Mouse (Mus musculus) ZHBTc4 (cell line): ENCODE results near the gene Ston1.

Source experiments
- DNase-seq: peaks from one replicate; pipeline ENCODE4 v3.0.0-alpha.2; 2011; ENCODE audit warnings: low read depth, low spot score

Gene Ston1

DNA sequence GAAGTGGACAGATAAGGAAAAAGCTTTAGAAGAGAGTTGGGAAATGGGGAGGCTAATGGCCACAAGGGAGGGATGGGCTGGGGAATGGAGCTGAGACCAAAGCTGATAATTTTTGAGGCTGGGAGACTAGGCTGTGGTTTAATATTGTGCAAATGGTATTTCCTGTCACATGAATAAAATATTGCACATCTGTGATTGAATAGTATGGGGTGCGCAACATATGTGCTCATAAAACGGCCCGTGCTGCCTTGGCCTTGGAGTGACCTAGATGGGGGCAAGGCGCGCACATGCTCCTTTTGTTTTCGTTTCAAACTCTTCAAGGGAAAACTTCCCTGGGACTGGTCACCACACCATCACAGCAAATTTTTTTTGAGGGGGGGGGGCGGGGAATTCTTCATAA lies 28.4 kb downstream of the Ston1 start:
- DNase-seq, result no peak

DNA sequence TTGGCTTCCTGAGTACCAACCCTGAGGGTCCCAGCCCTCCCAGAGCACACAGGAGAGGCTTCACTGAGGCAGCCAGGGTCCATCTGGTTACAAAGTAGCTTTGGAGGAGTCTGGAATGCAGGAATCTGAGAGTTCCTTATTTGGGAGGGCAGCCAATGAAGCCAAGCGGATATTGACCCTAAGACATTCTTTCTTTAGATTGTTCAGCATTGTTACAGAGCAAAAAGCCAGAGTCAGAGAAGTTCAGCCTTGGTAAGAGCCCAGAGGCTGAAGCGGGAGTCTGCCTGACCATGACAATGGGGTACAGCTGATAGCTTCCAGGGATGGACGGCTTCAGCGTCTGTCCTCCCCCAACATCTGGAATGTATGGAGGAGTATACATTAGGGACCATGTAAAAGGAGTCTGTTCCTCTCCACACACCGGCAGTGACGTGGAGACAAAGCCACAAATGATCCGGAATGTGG lies 28.9 kb downstream of the Ston1 start:
- peak; percentile 64 for DNase-seq

- peak; percentile 73 for DNase-seq
These were observed 29.7 kb downstream of the Ston1 start for GRCm38 (mm10) chr17:88627150-88627549.

DNA sequence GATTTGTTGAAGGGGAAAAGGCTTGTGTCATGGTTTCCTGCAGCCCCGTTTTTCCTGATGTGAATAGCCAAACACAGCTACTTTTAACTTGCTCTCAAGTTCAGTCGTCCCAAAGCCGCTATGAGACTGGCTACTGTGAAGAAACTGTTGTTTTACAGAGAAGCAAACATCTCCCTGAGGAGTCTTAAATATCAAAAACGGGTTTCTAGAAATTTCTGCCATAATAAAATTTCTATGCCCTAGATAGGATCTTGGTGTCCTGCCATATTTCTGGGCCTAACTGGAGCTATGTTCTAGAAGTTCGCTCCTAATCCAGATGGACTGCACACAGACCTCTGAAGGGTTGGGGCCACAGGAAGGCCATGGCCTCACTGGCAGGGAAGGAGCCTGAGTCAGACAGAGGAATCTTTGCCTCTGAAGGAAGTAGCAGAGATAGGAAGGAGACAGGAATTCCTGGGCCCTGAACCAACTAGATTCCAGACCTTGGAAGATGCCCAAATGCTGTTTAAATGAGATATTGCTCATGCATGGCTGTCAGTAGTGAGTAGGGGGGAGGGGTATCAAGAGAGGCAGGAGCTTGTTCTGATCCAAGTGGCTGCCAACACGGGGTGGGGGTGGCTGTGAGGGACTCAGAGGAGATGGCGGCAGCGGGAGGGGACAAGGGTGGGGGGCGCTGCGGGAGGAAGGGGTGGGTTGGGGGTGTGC lies 31.3 kb downstream of the Ston1 start:
- DNase-seq, result no peak

DNA sequence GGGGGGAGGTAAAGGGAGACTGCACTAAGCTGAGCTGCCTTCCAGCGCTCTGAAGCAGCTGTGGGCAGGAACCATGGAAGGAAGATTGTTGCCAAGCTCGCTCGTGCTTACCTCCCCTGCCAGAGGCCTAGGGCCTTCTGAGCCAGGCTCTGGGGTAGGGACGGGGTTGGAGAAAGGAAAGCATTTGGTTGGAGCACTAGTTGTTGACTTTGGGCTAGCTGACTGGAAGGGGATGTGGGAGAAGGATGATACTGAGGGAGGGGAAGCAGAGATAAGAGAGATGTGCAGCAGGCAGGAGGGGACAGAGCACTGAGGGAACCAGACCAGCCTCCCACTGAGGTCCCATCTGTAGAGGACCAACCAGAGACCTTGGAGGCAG lies 31.9 kb downstream of the Ston1 start:
- DNase-seq, result no peak

DNA sequence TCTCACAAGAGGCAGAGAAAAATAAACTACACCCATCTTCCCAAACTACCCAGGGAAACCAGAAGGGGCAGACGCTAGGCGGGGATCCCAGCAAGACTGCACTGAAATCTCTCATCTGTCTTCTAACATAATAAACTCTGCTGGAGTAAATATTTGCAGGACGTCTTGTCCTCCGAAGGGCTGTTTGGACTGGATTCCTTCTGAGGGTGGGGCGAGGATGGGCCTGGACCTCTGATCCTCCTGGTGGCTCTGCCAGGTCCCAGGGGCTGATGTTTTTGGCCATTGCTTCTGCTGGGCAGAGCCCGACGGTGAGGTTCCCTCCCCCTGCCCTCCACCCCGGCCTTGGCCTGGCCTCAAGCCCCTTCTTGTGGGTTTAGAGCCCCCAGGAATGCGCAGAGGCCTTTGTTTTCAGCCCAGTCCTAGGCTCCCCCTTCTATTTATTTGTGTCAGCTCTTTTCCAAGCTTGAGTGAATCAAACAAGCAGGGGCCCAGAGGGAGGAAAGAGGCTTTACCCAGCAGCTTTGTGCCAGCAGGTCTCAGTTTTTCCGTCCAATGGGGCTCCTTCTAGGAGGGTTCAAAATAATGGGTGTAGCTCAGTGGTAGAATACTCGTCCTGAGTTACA lies 32.6 kb downstream of the Ston1 start:
- peak; percentile 53 for DNase-seq

DNA sequence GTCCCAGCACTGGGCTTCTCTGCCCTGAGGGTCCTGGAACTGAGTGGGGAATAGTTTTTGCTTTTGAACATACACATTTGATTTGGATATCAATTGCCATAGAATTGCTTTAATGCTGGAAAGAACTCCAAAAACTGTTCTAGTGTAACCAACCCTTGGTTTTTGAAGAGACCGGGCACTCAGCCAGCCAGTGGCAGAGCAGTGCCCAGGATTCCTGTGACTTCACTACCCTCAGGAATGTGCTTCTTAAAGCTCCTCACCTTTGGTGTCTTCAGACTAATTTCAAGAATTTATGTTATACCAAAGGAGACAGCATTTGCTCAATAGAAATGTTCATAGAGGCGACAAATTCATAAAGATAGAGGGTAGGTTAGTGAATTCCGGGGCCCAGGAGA lies 33.1 kb downstream of the Ston1 start:
- no peak for DNase-seq

DNA sequence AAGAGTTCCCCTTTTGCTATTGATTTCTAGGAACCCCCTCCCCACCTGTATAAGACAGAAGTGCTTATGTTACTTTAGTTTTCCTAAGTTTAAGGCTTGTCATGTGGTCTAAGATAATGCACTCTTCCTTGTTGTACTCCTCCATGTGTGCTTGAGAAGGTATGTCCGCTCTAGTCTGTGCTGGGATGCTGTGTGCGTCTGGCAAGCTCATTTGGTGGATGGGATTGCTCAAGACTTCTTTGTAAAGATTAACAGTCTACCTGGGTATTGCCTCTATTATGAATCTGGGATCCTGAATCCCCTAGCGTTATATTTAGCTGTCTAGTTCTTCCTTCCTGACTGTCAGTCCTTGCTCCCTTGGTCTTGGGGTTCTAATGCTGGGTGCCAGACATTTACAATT lies 35.1 kb downstream of the Ston1 start:
- DNase-seq, result no peak

- DNase-seq, result no peak
These were observed 38.6 kb downstream of the Ston1 start for GRCm38 (mm10) chr17:88636076-88636475.

GRCm38 (mm10) chr17:88636587-88636986 lies 39.1 kb downstream of the Ston1 start:
- peak; percentile 29 for DNase-seq

DNA sequence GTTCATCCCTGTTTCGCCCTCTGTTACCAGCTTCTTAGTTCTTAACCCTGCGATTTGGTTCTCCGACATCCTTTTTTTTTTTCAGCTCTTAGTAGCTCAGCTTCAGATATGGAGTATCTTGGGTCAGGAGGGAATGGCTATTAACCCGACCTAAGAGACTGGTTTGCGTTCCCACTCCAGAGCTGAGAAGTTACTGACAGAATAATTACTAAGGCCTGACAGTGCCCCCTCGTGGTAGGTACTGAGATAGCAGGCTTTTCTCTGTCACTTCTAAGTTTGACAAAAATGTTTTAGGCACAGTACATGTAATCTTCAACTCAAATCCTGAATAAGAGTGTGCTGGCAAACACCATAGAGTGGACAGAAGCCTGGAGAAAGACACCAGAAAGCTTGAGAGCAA lies 43.5 kb downstream of the Ston1 start:
- peak; percentile 82 for DNase-seq

- DNase-seq, result no peak
These were observed 44.4 kb downstream of the Ston1 start for GRCm38 (mm10) chr17:88641836-88642235.

- no peak for DNase-seq
These were observed 47.4 kb downstream of the Ston1 start for GRCm38 (mm10) chr17:88644876-88645275.

DNA sequence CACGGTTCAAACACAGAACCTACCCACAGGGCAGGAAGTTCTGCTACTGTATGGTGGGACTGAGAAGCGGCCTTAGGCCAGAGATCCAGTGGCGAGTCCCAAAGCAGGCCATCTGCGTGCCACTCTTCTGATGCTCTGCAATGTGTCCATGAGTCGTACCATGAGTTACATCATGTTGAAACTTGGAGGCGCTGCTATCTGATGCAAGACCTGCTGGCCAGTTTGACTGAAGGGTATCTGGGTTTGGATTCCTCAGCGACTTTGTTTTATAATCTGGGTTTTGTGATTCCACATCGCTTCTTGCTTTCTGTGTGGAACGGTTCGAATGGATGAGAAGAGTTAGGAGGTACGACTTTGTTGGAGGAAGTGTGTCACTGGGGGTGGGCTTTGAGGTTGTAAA lies 47.8 kb downstream of the Ston1 start:
- no peak for DNase-seq

DNA sequence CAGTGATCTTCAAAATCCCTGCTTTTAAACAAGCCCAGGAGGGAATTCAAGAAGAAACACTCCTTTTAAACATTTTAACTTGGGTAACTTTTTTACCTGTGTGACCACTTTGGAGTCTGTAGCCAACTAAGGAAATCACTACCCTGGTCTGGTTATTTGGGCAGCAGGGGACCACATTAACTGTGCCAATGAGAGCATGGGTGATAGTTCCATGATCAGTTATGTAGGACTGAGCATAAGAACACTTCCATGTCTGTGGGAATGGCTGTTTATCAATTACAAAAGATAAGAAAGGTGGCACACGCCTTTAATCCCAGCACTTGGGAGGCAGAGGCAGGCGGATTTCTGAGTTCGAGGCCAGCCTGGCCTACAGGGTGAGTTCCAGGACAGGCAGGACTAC lies 49.7 kb downstream of the Ston1 start:
- DNase-seq, result no peak

DNA sequence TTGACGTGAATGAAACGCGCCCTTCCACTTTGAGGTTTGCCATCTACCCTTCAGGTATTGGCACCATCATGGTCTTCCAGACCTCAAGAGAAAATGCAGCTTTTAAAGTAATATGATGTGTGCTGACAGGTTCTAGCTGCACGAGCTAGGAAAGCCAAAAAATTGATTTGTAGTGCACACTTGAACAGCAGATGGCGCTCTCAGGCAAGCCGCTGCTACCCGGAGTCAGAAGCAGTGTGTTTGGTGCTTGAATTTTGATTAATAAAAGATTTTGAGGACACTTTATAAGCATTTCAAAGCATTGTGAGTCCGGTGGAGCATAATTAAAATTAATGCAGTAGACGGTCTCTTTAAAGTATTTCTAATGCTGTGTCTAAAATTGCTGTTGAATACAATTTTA lies 54.5 kb downstream of the Ston1 start:
- peak; percentile 64 for DNase-seq

DNA sequence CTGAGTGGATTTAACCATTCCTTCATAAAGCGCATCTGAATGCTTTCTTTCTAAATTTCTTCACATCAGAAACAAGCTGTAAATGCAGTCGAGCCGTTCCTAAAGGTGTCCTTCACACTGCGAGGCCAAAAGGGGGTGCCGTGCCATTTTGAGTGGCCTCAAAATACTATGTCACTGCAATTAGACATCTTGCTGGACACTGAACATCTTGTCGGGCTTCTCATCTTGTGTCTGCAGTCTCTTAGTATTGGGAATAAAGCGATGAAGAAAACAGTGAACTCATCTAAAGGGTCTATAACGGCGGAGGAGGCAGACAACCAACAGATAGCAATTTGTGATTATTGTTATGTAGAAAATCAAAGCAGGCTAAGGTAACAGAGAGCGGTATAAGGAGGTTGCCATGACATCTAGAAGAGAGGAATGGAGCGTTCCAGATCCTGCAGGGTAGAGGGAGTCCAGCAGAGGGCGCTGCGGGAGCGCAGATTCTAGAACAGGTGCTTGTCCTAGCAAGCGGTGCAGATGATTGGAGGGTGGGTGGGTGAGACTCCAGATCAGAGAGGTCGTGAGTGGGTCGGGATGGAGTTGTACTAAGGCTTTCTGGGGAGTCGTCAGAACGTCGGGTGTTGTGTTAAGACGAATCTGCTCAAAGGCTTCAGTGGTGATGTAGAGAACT lies 55.4 kb downstream of the Ston1 start:
- peak; percentile 89 for DNase-seq

DNA sequence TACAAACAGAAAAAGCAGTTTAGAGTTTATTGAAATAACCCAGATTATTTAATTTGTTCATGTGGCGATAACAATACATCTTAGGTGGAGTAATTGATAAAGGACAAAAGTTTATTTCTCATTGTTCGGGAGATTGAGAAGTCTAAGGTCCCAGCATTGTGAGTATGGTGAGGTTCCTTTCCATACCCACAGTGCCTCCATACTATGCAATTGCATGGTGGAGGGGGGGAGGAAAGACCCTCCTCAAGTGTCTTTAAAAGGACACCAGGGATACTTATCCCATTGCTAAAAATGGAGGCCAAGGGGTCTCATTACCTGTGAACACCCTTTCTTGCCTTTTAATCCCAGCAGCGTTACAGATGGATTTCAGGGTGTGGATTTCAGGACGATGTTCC lies 55.9 kb downstream of the Ston1 start:
- DNase-seq, result no peak

- no peak for DNase-seq
These were observed 61.0 kb downstream of the Ston1 start for GRCm38 (mm10) chr17:88658510-88658909.

DNA sequence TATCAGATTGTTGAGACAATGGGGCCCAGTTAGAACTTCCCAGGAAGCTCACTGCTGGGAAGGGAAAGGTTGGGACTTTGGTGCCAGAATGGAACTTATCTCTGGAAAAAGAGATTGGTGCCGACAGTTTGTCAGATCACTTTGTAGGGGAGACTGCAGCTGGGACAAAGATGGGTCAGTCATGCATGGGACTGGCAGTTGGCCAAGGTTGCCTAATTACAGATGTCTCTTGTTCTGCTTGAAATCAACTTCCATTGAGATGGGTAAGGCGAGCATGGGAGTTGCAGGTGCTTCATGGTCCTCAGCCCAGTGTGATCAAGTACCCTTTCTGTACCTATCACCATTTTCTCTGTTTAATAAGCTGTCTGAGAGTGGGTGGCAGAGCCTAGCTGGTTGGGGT lies 68.6 kb downstream of the Ston1 start:
- no peak for DNase-seq

GRCm38 (mm10) chr17:88668452-88668851 lies 71.0 kb downstream of the Ston1 start, which contains the start of gene Gtf2a1l:
TSS of gene Gtf2a1l (plus strand) at chr17:88668660.
- DNase-seq, result peak; percentile 77

GRCm38 (mm10) chr17:88669921-88670320 lies 72.4 kb downstream of the Ston1 start:
- DNase-seq, result no peak

DNA sequence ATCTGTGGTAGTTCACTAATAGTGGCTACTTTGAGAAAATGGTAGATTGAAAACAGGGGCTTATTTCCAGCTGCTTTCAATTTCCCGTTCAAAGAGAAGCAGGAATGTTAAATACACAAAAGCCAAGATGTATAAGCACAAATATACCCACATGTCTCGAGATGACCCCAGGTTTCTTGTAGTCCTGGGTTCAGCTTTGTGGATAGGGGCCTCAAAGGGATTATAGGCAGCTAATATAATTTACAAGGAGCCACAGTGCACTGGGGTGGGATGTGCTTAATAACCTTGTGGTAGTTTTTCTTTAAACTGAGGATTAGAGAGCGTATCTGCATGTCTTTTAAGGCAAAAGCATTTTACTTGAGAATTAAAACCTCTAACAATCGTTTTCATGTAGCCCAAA lies 73.3 kb downstream of the Ston1 start:
- DNase-seq, result no peak
